Mouse (Mus musculus): ENCODE data around the gene Top1.
A peak's percentile ranks its signal among the peaks of the same experiment; 100 is the strongest.
"Not testable (repeated sequence)": the region's sequence is repeated elsewhere in the genome, so short reads cannot be mapped to it uniquely, and the experiment has no call there.

The Top1 gene

DNA sequence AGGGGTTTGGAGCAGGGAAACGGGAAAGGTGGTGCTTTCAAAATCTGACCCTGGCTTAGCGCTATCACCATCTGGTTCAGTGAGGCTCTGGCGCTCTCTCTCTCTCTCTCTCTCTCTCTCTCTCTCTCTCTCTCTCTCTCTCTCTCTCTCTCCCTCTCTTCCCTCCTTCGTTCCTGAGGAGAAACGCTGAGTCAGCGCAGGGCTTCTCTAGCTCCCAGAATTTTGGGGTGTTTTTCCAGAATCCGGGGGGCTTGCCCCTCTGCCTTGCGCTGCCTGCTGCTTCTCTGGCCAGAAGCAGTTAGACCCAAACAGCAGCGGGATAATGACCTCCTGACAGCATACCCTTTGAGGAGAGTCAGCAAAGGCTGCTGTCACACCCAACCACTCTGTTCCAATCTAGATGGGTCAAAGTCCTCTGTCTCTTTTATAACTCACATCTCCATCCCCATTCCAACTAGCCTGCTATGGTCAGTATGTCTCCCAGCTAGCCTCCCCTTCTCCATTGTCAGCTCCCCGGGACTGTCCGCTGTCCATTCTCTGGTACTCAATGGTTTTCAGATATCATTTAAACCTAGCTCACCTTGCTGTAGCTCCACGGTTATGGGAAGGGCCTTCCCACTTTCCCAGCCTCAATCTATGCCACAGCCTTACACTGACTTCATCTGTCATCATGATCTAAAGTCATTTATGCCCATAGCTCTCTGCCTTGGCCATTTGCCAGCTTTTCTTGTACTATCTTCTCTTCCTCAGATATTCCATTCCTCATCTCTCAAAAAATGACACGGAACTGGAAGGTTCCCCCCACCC lies 5.6 kb upstream of the Top1 start:
- DNase-seq = no peak

DNA sequence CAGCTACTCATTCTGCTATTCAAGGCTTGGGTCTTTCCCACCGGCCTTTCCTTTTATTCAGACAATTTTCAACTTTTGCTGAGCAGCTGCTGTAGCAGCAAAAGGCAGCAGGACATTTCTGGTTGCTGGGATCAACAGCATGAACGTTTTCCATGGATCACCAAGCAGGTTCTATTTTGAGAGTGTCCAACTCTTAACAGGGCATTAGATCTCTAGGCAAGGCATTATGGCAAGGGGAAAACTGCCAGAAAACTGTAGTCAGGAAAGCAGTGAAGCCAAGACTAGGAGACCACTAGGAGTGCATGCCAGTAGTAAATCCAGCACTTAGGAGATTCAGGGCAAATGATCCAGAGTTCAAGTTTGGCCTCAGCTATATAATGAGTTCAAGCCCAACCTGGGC lies 4.5 kb upstream of the Top1 start:
- no peak for DNase-seq

DNA sequence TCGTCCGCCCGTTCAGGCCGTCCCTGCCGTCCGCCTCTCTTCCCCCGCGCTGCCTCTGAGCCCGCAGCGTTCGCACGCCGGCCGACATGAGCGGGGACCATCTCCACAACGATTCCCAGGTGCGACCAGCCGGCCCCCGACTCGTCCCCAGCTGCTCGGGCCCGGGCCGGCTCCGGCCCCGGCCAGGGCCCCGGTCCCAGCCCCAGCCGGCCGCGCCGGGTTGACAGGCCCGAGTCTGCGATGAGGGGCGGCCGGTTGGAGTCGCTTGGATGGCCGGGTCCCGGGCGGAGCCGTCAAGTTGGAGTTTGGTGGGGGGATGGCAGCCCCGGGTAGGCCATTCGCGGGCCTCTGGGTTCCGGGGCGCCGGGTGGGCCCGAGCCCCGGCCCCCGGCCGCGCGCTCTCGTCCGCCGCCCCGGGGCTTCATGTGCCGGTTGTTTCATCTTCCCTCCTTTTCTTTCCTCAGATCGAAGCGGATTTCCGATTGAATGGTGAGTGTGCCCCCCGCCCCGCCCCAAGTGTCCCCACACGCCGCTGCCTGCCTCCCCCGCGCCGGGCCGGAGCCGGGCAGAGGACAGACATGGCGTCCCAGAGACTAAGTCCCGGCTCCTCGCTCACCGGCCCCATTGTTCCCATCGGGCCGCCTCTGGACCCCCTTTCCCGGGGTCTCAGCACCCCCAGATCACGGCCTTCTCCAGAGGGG lies 606 bp downstream of the Top1 start:
- DNase-seq = peak; percentile 31

DNA sequence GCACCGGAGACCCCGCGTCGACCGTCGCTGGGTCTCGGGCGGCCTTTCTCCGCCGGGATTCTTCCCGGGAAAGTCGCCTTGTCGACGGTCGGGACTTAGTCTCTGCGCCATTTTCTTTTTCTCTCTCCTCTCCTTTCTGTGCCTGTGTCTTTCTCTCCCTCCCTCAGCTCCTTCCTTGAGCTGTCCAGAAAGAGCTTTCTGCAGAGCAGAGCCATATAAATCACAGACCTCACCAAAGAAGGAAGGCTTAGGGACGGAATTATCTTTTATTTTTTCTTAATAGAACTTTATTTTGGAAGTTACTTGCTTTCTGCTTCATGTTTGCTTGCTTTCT lies 1.1 kb downstream of the Top1 start:
- DNase-seq = peak; percentile 16

DNA sequence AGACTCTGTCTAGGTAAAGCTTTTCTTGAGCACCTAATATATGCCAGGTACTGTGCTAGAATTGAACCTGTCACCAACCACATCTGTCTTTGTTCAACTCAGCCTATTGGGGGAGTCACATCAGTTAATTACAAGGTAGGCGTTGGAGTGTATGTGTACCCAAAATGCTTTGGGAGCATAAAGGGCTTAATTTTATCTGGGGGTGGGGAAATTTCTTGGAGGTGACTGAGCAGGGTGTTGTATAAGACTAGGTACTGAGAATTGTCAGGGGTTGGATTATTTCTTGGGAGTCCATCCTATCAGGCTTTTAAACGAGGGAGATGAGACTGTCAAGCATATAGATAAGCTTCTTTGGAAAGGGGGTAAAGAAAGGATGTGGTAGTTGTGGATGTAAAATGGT lies 2.4 kb downstream of the Top1 start:
- DNase-seq = no peak

DNA sequence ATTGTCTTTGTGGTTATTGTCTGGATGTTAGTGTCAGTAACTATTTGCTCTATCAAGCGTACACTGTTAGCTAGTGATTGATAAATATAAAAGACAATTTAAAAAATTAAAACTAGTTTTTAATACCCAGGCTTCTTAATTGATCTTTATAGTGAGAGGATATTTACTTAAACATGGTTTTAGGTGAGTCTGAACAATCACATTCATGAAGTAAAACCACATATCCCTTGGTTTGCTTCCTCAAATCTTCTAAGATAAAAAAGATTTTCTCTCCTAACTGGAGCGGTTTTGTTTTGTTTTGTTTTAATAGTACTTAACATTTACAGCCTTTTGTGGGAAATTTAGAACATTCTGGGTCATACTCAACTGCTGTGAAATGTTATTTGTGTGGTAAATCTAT lies 3.4 kb downstream of the Top1 start:
- no peak for DNase-seq

DNA sequence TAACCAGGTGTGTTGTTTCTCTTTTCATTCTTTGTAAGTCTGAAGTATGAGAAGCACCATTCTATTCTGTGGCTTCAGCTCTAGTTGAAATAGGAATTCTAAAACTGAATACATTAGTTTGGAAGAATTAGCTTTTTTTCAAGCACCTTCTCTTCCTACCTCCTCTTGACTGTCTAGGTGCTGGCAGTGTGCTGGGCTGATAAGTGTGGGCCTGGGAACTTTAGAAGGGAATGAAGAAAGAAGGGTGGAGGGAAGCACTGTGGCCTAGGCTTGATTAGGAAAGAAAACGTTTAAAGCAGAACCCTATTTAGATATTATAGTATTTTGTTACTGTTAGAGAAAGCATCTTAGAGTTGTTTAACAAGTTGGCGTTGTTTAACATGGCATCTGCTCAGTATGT lies 5.5 kb downstream of the Top1 start:
- DNase-seq = no peak

DNA sequence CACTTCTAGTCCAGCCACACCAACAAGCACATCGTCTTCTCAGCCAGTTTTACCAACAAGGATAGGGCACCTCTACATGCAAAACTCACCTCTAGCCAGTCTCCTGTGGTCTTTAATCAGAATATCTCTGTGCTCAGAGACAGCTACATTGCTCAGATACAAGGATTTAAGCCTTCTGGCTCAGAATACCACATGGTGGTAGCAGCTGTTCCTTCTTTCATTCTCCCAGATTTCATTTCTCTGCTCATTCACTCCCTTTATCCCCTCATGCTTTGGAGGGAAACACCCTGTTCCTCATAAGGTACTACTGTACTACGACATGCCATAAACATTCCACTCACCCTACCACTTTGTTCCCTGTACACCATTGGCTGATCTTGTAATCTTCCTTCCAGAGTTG lies 7.5 kb downstream of the Top1 start:
- DNase-seq = no peak

DNA sequence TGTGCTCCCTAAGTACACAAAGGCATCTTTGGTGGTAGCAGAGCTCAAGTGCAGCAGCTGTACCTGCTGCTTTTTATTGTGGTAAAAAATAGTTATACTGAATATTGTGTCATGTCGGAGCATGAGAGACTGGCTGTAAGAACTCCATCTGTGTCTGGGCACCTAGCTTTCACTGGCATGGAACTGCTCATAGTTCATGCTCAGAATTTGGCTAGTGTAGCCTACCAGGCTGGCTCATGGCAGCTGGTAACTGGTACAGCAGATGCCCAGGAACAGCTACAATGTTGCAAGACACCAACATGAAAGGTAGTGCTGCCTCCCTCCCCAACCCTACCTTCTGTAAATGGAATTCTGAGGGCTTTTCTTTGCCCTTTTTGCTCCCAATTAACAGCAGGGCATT lies 9.9 kb downstream of the Top1 start:
- no peak for DNase-seq

DNA sequence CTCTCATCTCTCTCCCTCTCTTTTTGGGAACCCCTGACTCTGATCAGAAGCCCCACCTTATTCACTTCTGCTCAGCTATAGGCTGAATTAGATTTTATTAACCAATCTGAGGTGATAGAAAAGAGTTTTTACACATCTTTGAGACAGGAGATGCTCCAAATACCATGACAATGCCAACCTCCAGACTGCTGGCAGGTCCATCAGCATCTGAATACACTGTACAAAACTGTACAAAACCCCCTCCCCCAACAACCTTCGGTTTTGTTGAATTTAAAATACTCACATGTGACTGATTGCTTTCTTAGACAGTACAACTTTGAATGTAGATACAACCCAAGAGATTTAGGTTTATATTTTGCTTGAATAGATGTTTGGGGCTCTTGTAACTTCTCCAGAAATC lies 10.5 kb downstream of the Top1 start:
- DNase-seq = no peak

DNA sequence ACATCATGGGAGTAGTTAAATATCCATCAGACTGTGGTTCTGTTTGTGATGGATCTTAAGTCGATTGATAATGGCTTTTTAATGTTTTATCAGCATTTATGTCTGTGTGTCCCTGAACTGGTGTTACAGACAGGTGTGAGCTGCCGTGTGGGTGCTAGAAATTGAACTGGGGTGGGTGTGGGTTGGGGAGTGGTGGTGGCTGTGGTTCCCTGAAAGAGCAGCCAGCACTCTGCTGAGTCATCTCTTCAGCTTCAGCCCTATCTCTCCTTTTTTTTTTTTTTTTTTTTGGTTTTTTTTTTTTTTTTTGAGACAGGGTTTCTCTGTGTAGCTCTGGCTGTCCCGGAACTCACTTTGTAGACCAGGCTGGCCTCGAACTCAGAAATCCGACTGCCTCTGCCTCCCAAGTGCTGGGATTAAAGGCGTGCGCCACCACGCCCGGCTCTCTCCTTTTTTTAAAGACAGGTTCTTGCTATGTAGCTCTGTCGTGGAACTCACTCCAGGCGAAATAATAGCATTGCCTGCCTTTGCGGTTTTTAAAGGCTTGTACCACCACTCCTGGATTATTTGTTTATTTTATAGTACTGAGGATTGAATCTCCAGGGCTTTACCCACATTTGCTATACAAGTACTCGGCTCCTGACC lies 12.2 kb downstream of the Top1 start:
- no peak for DNase-seq

DNA sequence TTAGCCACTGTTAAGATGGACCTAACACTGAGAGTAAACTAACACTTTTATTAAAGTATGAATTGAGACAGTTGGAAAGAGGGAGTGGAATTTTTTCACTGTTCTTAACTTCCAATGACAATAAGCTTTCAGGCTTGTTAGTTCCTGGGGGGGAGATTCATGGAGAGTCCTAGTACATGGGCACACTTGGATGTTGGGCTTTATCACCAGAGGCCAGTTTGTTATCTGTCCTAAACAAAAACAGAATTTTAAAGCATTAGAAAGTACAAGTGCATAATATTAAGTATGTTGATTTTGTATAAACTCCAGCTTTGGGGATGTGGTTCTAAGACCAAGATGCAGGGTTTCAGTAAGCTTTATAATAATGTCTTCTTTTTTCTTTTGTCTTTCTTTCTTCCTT lies 13.1 kb downstream of the Top1 start:
- DNase-seq = no peak

DNA sequence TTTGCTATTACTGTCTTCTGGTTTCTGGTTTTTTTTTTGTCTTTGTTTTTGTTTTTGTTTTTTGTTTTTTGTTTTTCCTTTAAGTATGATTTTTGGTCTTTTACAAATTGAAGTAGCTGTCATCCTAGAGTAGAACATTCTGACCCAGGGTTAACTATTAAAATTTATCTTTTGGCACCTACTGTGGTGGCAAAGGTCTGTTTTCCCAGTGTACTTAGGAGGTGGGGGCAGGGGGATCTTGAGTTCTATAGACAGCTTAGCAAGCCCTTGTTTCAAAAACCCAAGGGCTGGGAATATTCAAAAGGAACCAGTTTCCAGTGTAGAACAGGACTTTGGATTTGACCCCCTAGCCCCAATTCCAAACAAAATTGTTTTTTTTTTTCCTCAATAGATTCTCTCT lies 18.7 kb downstream of the Top1 start:
- DNase-seq = no peak

DNA sequence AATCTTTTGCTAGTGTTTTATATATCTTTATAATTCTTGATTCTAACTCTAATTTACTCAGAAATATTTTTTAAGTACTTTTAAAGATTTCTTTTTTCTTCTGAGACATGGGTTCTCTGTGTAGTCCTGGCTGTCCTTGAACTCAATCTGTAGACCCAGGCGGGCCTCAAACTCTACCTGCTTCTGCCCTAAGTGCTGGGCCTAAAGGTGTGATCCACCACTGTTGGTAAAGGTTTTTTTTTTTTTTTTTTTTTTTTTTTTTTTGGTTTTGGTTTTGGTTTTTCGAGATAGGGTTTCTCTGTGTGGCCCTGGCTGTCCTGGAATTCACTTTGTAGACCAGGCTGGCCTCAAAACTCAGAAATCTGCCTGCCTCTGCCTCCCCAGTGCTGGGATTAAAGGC lies 19.3 kb downstream of the Top1 start:
- DNase-seq = not testable (repeated sequence)

DNA sequence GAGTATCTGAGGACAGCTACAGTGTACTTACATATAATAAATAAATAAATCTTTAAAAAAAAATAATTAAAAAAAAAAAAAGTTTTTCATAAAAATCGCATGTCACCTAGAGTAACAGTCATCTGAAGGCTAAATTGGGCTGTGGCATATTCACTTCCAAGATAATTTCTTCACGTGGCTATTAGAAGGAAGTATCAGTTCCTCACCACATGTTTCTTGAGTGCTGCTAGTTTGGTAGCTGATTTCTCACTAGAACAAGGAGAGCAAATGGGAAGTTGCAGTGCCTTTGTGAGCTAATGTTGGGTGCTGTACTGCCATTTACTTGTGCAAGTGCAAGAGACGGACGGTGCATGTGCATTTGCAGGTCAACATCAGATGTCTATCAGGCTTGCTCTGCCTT lies 21.6 kb downstream of the Top1 start:
- DNase-seq = no peak

DNA sequence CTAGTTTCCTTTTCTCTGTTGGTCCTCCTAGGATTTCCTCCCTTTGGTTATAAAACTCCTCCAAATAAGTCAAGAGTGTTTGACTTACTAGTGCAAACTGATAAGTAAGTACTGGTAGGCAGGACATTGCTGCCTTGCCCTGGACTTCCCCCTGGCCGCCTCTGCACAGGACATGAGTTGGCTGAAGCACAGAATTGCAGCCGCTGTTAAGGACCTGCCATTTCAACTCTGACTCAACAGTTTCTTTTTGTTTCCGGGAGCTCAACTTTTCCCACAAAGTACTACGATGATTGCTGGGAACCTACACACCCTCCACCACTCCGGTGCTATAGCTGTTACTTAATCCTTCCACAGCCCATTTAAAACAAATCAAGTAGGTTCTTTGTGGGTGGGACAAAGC lies 54.6 kb downstream of the Top1 start:
- DNase-seq = no peak

DNA sequence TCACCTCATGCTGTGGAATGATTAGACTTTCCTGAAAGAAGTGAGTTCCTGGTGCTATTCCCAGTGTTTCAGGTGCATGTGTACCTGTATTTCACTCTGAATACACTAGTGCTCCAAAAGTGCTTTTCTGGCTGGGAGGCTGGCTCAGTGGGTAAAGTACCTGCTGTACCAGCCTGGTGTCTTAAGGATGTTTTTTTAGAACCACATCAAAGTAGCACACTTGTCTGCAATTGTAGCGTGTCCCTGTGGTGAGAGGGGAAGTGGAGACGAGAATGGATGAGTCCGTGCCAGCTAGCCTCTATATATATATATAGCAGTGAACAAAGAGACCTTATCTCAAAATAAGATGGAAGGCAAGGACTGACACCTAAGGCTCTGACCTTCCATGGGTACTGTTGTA lies 55.9 kb downstream of the Top1 start:
- DNase-seq = no peak

DNA sequence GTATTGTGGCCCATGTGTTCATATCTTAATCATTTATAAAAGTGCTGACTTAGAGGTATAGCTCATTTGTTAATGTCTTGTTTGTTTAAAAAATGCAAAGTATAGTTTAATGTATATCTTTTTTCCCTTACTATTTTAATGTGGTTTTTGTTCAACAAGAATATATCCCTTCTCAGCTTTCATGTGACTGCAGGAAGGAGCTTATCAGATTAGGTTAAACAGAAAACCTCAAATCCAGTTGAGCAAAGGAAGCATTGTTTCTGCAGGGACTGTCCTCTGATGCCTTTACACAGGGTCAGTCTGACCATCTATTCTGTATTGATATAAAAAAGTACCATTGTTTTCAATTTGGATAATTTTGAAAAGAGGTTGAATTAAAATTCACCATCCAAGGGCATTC lies 57.1 kb downstream of the Top1 start:
- DNase-seq = no peak

DNA sequence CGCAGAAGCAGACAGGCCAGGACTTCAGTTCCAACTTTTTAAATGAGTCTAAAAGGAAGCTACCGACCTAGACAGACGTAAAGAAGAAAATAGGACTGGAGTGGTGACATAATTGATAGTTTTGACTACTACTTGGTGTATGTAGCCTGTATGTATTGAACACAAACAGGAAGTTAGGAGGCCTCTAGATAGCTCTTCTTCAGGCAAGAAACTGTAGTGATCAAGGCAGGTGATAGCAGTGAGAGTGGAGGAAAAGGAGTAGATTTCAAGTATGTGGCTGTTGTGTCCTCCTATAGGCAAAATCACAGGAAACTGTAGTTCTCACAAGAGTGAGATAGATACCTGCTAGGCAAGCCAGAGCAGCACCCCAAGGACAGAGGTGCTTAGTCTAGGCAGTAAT lies 62.0 kb downstream of the Top1 start:
- no peak for DNase-seq

DNA sequence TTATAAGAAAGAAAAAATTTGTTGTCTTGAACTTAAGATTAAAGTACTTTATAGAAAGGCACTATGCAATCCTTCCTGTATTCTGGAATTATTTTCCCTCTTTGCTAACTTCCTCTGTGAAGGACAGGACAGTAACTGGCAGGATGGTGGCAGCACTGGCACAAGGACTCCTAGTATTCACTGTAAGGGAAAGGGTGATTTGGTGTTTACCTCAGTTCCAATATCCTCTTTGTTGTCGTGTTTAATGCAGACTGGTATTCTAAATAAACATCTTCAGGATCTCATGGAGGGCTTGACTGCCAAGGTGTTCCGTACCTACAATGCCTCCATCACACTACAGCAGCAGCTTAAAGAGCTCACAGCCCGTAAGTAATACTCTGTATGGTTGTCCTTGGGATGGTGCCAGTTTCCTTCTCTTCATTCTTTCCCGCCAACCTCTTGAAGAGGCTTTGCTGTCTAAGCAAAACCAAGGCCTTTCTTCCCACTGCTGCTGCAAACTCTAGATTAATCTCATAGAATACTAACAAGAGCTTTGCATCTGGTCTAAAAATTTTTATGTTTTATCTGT lies 69.9 kb downstream of the Top1 start:
- no peak for DNase-seq

DNA sequence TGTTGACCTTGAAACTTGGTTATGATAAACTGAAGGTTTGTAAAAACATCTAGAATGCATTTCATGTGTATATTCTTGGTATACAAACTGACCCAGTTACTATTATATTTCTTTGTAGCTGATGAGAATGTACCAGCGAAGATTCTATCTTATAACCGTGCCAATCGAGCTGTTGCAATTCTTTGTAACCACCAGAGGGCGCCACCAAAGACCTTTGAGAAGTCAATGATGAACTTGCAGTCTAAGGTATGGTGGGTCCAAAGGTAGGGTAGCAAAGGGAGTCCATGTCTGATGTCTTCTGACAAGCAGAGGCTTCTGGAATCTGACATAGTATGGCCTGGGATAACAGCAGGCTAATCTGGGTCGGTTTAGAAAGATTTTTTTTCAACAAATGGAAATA lies 71.6 kb downstream of the Top1 start:
- DNase-seq = no peak

DNA sequence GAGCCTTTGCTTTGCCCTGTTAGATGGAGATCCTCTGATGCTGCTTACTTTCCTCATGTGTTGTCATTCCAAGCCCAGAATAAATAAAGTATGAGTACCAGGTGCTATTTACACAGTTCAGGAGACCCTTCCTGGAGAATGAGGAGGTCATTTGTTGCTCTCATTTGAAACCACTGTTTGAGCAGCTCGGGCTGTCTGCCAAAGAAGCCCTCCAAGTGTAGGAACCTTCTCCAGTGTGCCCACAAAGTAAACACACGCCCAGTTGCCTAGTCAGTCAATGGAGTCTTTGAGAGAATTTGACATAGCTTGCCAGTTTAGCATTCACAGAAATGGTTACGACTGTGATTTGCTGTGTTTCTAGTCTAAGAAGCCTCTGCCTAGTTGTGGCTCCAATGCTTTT lies 73.1 kb downstream of the Top1 start:
- no peak for DNase-seq

DNA sequence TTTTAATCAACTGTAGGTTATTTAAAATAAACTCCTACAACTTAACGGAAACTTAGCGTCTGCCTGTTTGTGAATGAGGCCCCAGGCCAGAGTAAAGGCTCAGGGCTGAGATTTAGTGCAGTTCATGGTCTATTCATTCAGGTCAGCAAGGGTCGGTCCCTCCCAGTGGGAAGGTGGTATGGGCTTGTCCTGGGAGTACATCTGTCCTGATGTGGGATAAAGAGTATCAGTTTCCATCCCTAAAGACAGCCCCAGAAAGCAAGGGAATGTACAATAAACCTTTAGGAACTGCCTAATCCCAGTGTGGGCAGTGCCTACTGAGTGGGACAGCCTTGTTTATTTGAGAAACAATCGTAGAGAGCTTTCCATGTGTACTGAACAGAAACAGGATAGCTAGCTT lies 77.0 kb downstream of the Top1 start:
- DNase-seq = no peak
